Mouse (Mus musculus) small intestine, adult 2 months (tissue): Measurements from ENCODE around the gene Pcif1. TPM values are rescaled to one million over a fixed set of nuclear protein-coding genes. Genes with fewer than 3 reads are reported as not detected.

Experiments
- H3K27ac ChIP-seq: fragments of 200-500 bp; 2 replicates; pipeline ENCODE4 v1.5.1; 2012; ENCODE audit warnings: low read depth, low read length, control low read depth, inconsistent platforms; ENCODE audit not compliant: insufficient read depth
- H3K27me3 ChIP-seq: fragments of 200-500 bp; 2 replicates; pipeline ENCODE4 v1.6.1; 2012; ENCODE audit warnings: mild to moderate bottlenecking, moderate library complexity, low read length, inconsistent platforms; ENCODE audit not compliant: control insufficient read depth, insufficient read depth
- H3K36me3 ChIP-seq: fragments of 200-500 bp; 2 replicates; pipeline ENCODE4 v1.6.1; 2012; ENCODE audit warnings: mild to moderate bottlenecking, low read length, control low read depth, inconsistent platforms; ENCODE audit not compliant: control insufficient read depth, insufficient read depth
- H3K4me1 ChIP-seq: fragments of 200-500 bp; 2 replicates; pipeline ENCODE4 v1.6.1; 2012; ENCODE audit warnings: low read length, inconsistent platforms, mixed read lengths; ENCODE audit not compliant: control insufficient read depth, insufficient read depth, insufficient read length
- H3K4me3 ChIP-seq: fragments of 200-500 bp; 2 replicates; pipeline ENCODE4 v1.5.1; 2012; ENCODE audit warnings: low read depth, mild to moderate bottlenecking, control low read depth, inconsistent platforms, low read length, moderate library complexity
- CTCF ChIP-seq: fragments of 200-500 bp; IDR thresholded peaks from 2 replicates; pipeline ENCODE4 v1.5.1; 2012; ENCODE audit warnings: low read depth, mild to moderate bottlenecking, control low read depth, inconsistent platforms, low read length, moderate library complexity, mixed read lengths; ENCODE audit not compliant: insufficient replicate concordance, insufficient read length; ENCODE audit errors: extremely low read depth
- POLR2A ChIP-seq: fragments of 200-500 bp; IDR thresholded peaks from 2 replicates; pipeline ENCODE4 v1.6.1; 2012; ENCODE audit warnings: low read depth, mild to moderate bottlenecking, control low read depth, inconsistent platforms, low read length, moderate library complexity
- WGBS: fragments of 180-500 bp; shearing (Covaris S2); methylation state at CpG from one replicate; pipeline ENCODE4 v1.1.7; 2018; 5-methylcytosine and 5-hydroxymethylcytosine counted together
- polyA plus RNA-seq: library from polyadenylated mRNA; depleted of rRNA; stranded (reverse); fragments of >200 nt; gene quantifications from 2 replicates; pipeline ENCODE4 v1.2.3, GENCODE M21; 2012; rRNA removed

The Pcif1 gene
- polyA plus RNA-seq, 1 experiment: 30.3 TPM

DNA sequence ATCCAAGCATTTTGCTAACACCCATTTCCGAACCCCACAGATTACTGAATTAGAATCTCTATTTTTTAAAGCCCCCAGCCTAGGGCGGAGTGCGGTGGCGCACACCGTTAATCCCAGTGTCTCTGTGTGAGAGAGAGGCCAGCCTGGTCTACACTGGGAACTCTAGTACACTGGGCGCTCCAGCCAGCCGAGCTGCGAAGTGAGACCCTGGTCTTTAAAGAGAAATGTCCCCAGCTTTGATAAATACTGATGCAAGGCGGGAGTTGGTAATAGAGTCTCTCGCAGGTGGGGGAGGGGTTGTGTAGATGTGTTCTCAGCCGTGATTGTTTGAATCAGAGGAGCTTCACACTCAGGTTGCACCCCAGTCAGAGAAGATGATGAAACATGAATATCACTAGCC is 60.0 kb downstream of the Pcif1 start:
- peaks cover 22% of the 10 kb centered on the region for H3K27me3 ChIP-seq
- H3K36me3 ChIP-seq: no peaks in the 10 kb centered on the region
- H3K4me3 ChIP-seq: peak overlapping the region; percentile 53
- TF ChIP-seq CTCF (no peak), POLR2A (no peak)
- WGBS: 12% methylated on average over 11 of the region's 11 CpGs
- H3K4me1 ChIP-seq: peaks cover 3% of the 10 kb centered on the region
- no peak overlapping the region for H3K27ac ChIP-seq

DNA sequence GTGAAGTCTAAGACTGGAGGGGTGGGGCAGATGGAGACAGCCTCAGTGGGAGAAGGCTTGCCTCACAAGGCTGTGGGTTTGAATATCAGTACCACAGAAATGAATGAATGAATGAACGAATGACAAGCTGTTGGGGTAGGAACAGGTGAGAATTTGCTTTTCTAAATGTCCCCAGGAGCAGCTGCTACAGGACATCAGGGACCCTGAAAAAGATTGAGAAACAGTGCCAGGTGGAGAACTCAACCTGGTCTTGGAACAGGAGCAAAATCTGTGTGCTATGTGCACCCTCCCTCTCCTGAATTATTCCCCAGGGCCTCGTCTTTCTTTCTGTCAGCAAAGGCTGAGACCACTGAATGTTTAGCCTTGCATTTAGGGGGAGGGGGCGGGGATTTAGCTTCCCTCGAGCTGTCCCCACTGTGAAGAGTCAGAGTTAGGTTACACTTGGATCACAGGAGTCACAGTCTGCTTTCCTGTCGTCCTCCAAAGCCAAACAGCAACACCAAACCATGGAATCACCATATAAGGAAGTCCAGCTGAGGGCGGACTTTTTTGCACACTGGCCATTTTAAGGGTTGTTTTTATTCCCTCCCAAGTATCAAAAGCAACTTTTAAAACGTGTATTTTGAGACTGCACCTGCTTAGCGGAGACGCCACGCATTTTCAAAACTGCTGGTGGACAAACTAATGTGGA is 61.2 kb downstream of the Pcif1 start, which contains the start of gene Mmp9:
Mmp9 (plus strand) TSS at position 641 of the 691 bp plus-strand sequence.
- Histone ChIP-seq H3K4me3 (no peak within 1 kb of the TSS), H3K27ac (no peak within 1 kb of the TSS), H3K36me3 (no peaks in the 10 kb centered on the region), H3K4me1 (peaks cover 3% of the 10 kb centered on the region), H3K27me3 (peaks cover 22% of the 10 kb centered on the region)
- no peak for TF ChIP-seq POLR2A
- TF ChIP-seq CTCF: no peak
- WGBS: 28% methylated on average over 10 of the region's 10 CpGs

DNA sequence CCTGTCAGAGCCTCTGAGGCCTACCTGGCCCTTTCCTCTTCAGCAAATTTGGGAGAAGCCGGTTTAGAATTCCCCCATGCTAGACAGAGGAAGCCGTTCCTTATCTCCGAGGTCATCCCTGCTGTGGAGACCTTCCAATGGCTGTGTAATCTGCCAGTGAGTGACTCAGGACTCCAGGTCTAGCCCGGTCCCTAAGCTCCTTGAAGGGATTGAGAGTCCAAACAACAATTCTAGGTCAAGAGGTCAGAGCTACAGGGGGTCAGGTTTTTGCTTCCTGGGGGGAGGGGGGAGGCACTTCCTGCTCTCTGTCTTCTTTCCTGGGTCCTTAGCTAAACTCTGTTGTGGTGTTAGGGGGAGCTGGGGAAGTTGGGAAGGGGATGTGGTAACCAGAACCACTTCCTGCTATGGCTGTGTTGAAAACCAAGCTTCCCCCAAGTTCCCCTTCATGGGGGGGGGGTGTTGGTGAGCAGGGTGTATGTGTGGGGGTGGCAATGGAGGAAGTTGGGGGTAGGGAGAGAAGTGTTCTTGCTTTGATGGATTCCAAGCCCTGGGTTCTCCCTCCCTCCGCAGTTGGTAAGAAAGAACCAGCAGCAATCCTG is 63.7 kb downstream of the Pcif1 start:
- Histone ChIP-seq H3K36me3 (no peaks in the 10 kb centered on the region), H3K27me3 (peaks cover 22% of the 10 kb centered on the region), H3K27ac (no peak overlapping the region), H3K4me3 (no peak overlapping the region), H3K4me1 (peaks cover 3% of the 10 kb centered on the region)
- TF ChIP-seq CTCF (no peak), POLR2A (no peak)
- 17% methylated on average over 5 of the region's 5 CpGs for WGBS

Other genes with a start within 250 kb of the Pcif1 start
- gene Wfdc16, start 240.5 kb upstream of the Pcif1 start, polyA plus RNA-seq: not detected in 2 replicates
- gene Wfdc10, start 223.3 kb upstream of the Pcif1 start, polyA plus RNA-seq: 1.8 TPM in 1 of 2 replicates, not detected in the other
- not detected in 2 replicates for gene Wfdc9, start 222.7 kb upstream of the Pcif1 start, polyA plus RNA-seq
- gene Wfdc11, start 205.2 kb upstream of the Pcif1 start, polyA plus RNA-seq: not detected in 2 replicates
- gene Wfdc13, start 194.2 kb upstream of the Pcif1 start, polyA plus RNA-seq: not detected in 2 replicates
- gene Spint4, start 180.8 kb upstream of the Pcif1 start, polyA plus RNA-seq: not detected in 2 replicates
- gene Spint5, start 164.0 kb upstream of the Pcif1 start, polyA plus RNA-seq: not detected in 2 replicates
- 0.06 and 0.75 TPM in 2 replicates for gene Wfdc3, start 133.4 kb upstream of the Pcif1 start, polyA plus RNA-seq
- 20.9 and 37.8 TPM in 2 replicates for gene Dnttip1, start 133.3 kb upstream of the Pcif1 start, polyA plus RNA-seq
- 39.1 and 91.2 TPM in 2 replicates for gene Ube2c, start 109.4 kb upstream of the Pcif1 start, polyA plus RNA-seq
- gene Tnnc2, start 99.3 kb upstream of the Pcif1 start, polyA plus RNA-seq: not detected in 2 replicates
- 9.7 and 19.2 TPM in 2 replicates for gene Snx21, start 93.5 kb upstream of the Pcif1 start, polyA plus RNA-seq
- gene Acot8, start 74.4 kb upstream of the Pcif1 start, polyA plus RNA-seq: 76.9 and 102 TPM in 2 replicates
- gene Zswim3, start 74.2 kb upstream of the Pcif1 start, polyA plus RNA-seq: 1.7 and 2.6 TPM in 2 replicates
- 4.8 and 8.1 TPM in 2 replicates for gene Zswim1, start 56.6 kb upstream of the Pcif1 start, polyA plus RNA-seq
- gene Spata25, start 50.8 kb upstream of the Pcif1 start, polyA plus RNA-seq: not detected in 2 replicates
- gene Ctsa, start 46.4 kb upstream of the Pcif1 start, polyA plus RNA-seq: 156 and 235 TPM in 2 replicates
- 1.7 and 3.1 TPM in 2 replicates for gene Neurl2, start 45.8 kb upstream of the Pcif1 start, polyA plus RNA-seq
- 20.9 and 34.2 TPM in 2 replicates for gene Pltp, start 21.6 kb upstream of the Pcif1 start, polyA plus RNA-seq
- 19.1 and 34.1 TPM in 2 replicates for gene Zfp335, start 32.5 kb downstream of the Pcif1 start, polyA plus RNA-seq
- 11.1 and 12.1 TPM in 2 replicates for gene Mmp9, start 61.5 kb downstream of the Pcif1 start, polyA plus RNA-seq
- 0.57 and 0.60 TPM in 2 replicates for gene Slc12a5, start 81.5 kb downstream of the Pcif1 start, polyA plus RNA-seq
- gene Ncoa5, start 155.6 kb downstream of the Pcif1 start, polyA plus RNA-seq: 8.6 and 16.5 TPM in 2 replicates
- gene Cd40, start 176.3 kb downstream of the Pcif1 start, polyA plus RNA-seq: 4.7 and 6.4 TPM in 2 replicates
- not detected in 2 replicates for gene 1700025C18Rik, start 211.4 kb downstream of the Pcif1 start, polyA plus RNA-seq